Mouse (Mus musculus): ENCODE measurements around the gene Car2.

GRCm38 (mm10) chr3:14861787-14862186 is 24.3 kb upstream of the Car2 start:
- TF ChIP-seq CTCF (IDR thresholded peaks at IDR 0.05; ENCODE audit: extremely low read depth, insufficient read depth, low read length) (no peak), POLR2A (IDR thresholded peaks at IDR 0.05; ENCODE audit: extremely low read depth, insufficient read depth, low read length) (no peak)

Measured in cortical plate, adult 2 months (tissue).